Mouse (Mus musculus) liver, adult 2 months (tissue): Measurements from ENCODE around the gene Gm17482.

Experiments used
- CTCF ChIP-seq: fragments of 200-500 bp; IDR thresholded peaks from 2 replicates; pipeline ENCODE4 v1.5.1; 2011; ENCODE audit warnings: low read depth, low read length, control low read depth
- POLR2A ChIP-seq: fragments of 200-500 bp; IDR thresholded peaks from 2 replicates; pipeline ENCODE4 v1.6.1; 2011; ENCODE audit warnings: low read length, control low read depth; ENCODE audit not compliant: insufficient read depth; ENCODE audit errors: extremely low read depth

DNA sequence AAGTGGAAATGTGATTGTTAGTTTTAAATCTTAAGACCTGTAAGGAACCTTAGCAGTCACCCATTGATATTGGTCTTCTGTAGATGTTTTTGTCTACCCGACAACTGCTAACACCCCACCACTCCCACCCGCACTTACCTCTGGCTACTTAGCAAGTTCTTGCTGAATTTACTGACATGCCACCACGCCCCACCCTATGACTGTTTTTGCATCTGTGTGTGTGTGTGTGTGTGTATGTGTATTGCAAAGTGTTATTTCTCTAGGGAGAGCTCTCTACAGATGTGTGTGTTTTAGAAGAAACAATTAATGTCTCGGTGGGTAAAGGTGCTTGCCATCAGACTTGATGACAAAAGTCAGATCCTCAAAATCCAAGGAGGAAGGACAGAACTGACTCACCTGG lies at the start of gene Gm17482:
- TF ChIP-seq POLR2A: no peak
- no peak for TF ChIP-seq CTCF
